Mouse (Mus musculus): ENCODE data around the gene Abhd12. TPM values are rescaled to one million over a fixed set of nuclear protein-coding genes. Genes with fewer than 3 reads are reported as not detected.

Abhd12 gene
- total and polyA plus RNA-seq, 3 experiments, result 17.2 to 24.5 (median 23.9) TPM

- no peaks in the 10 kb centered on the region for H3K27me3 ChIP-seq (ENCODE audit: insufficient read depth, low read length)
- peaks cover 31% of the 10 kb centered on the region for H3K36me3 ChIP-seq (replicated peaks)
- peaks cover 25% of the 10 kb centered on the region for H3K4me1 ChIP-seq (ENCODE audit: insufficient read depth, low read depth, low read length)
- no peak for ATAC-seq (ENCODE audit: extremely low read depth, insufficient number of reproducible peaks, low FRiP score, poor library complexity, severe bottlenecking)
- DNase-seq (ENCODE audit: low spot score), result no peak
- no peak for TF ChIP-seq CTCF (IDR thresholded peaks at IDR 0.05; ENCODE audit: low read depth, low read length)
- TF ChIP-seq GATA2 (IDR thresholded peaks at IDR 0.05; ENCODE audit: borderline replicate concordance, low read depth, low read length), result no peak
- TF ChIP-seq GATA1 (IDR thresholded peaks at IDR 0.05; ENCODE audit: borderline replicate concordance, low read length), result no peak
- TF ChIP-seq TAL1 (conservative IDR thresholded peaks at IDR 0.05; ENCODE audit: low read depth, low read length), result no peak
- TF ChIP-seq POLR2AphosphoS5 (IDR thresholded peaks at IDR 0.05; ENCODE audit: insufficient replicate concordance, low read depth, low read length), result no peak
- no peaks in the 10 kb centered on the region for H3K9me3 ChIP-seq (replicated peaks)
- no peak overlapping the region for H3K4me3 ChIP-seq (ENCODE audit: low read depth, low read length)
Observed at GRCm38 (mm10) chr2:150902347-150902746, 2.2 kb downstream of the Abhd12 start.

GRCm38 (mm10) chr2:150900341-150900740 is 4.2 kb downstream of the Abhd12 start:
- peaks cover 41% of the 10 kb centered on the region for H3K36me3 ChIP-seq (replicated peaks)
- no peak overlapping the region for H3K4me3 ChIP-seq (ENCODE audit: low read depth, low read length)
- TF ChIP-seq CTCF (IDR thresholded peaks at IDR 0.05; ENCODE audit: low read depth, low read length) (no peak), GATA1 (IDR thresholded peaks at IDR 0.05; ENCODE audit: borderline replicate concordance, low read length) (no peak), POLR2AphosphoS5 (IDR thresholded peaks at IDR 0.05; ENCODE audit: insufficient replicate concordance, low read depth, low read length) (no peak), TAL1 (conservative IDR thresholded peaks at IDR 0.05; ENCODE audit: low read depth, low read length) (no peak), GATA2 (IDR thresholded peaks at IDR 0.05; ENCODE audit: borderline replicate concordance, low read depth, low read length) (no peak)
- no peaks in the 10 kb centered on the region for H3K27me3 ChIP-seq (ENCODE audit: insufficient read depth, low read length)
- DNase-seq (ENCODE audit: low spot score) (no peak), ATAC-seq (ENCODE audit: extremely low read depth, insufficient number of reproducible peaks, low FRiP score, poor library complexity, severe bottlenecking) (no peak)
- H3K9me3 ChIP-seq (replicated peaks), result no peaks in the 10 kb centered on the region
- H3K4me1 ChIP-seq (ENCODE audit: insufficient read depth, low read depth, low read length), result peaks cover 28% of the 10 kb centered on the region

GRCm38 (mm10) chr2:150895691-150896252 is 8.8 kb downstream of the Abhd12 start:
- no peak for TF ChIP-seq GATA2 (IDR thresholded peaks at IDR 0.05; ENCODE audit: borderline replicate concordance, low read depth, low read length)
- no peak for TF ChIP-seq GATA1 (IDR thresholded peaks at IDR 0.05; ENCODE audit: borderline replicate concordance, low read length)
- no peak for TF ChIP-seq TAL1 (conservative IDR thresholded peaks at IDR 0.05; ENCODE audit: low read depth, low read length)
- no peak for TF ChIP-seq POLR2AphosphoS5 (IDR thresholded peaks at IDR 0.05; ENCODE audit: insufficient replicate concordance, low read depth, low read length)
- no peak for TF ChIP-seq CTCF (IDR thresholded peaks at IDR 0.05; ENCODE audit: low read depth, low read length)
- H3K36me3 ChIP-seq (replicated peaks), result peaks cover 44% of the 10 kb centered on the region
- no peaks in the 10 kb centered on the region for H3K27me3 ChIP-seq (ENCODE audit: insufficient read depth, low read length)
- no peak overlapping the region for H3K4me3 ChIP-seq (ENCODE audit: low read depth, low read length)
- peaks cover 10% of the 10 kb centered on the region; the same call in 1 of the 2 replicates for H3K4me1 ChIP-seq (ENCODE audit: insufficient read depth, low read depth, low read length)
- DNase-seq (ENCODE audit: low spot score) (no peak), ATAC-seq (ENCODE audit: extremely low read depth, insufficient number of reproducible peaks, low FRiP score, poor library complexity, severe bottlenecking) (no peak)
- no peaks in the 10 kb centered on the region for H3K9me3 ChIP-seq (replicated peaks)

- ATAC-seq (ENCODE audit: extremely low read depth, insufficient number of reproducible peaks, low FRiP score, poor library complexity, severe bottlenecking) (no peak), DNase-seq (ENCODE audit: low spot score) (no peak)
- Histone ChIP-seq H3K4me3 (ENCODE audit: low read depth, low read length) (no peak overlapping the region), H3K4me1 (ENCODE audit: insufficient read depth, low read depth, low read length) (peaks cover 10% of the 10 kb centered on the region; the same call in 1 of the 2 replicates), H3K9me3 (replicated peaks) (no peaks in the 10 kb centered on the region), H3K27me3 (ENCODE audit: insufficient read depth, low read length) (no peaks in the 10 kb centered on the region), H3K36me3 (replicated peaks) (peaks cover 42% of the 10 kb centered on the region)
- TF ChIP-seq GATA2 (IDR thresholded peaks at IDR 0.05; ENCODE audit: borderline replicate concordance, low read depth, low read length), result no peak
- TF ChIP-seq TAL1 (conservative IDR thresholded peaks at IDR 0.05; ENCODE audit: low read depth, low read length), result no peak
- no peak for TF ChIP-seq GATA1 (IDR thresholded peaks at IDR 0.05; ENCODE audit: borderline replicate concordance, low read length)
- TF ChIP-seq POLR2AphosphoS5 (IDR thresholded peaks at IDR 0.05; ENCODE audit: insufficient replicate concordance, low read depth, low read length), result no peak
- TF ChIP-seq CTCF (IDR thresholded peaks at IDR 0.05; ENCODE audit: low read depth, low read length), result no peak
Observed at GRCm38 (mm10) chr2:150894617-150895267, 9.8 kb downstream of the Abhd12 start.

GRCm38 (mm10) chr2:150887370-150887769 is 17.2 kb downstream of the Abhd12 start:
- Histone ChIP-seq H3K4me3 (ENCODE audit: low read depth, low read length) (no peak overlapping the region), H3K27me3 (ENCODE audit: insufficient read depth, low read length) (no peaks in the 10 kb centered on the region), H3K36me3 (replicated peaks) (peaks cover 35% of the 10 kb centered on the region), H3K4me1 (ENCODE audit: insufficient read depth, low read depth, low read length) (no peaks in the 10 kb centered on the region; the same call in 1 of the 2 replicates), H3K9me3 (replicated peaks) (no peaks in the 10 kb centered on the region)
- ATAC-seq (ENCODE audit: extremely low read depth, insufficient number of reproducible peaks, low FRiP score, poor library complexity, severe bottlenecking) (no peak), DNase-seq (ENCODE audit: low spot score) (no peak)
- TF ChIP-seq TAL1 (conservative IDR thresholded peaks at IDR 0.05; ENCODE audit: low read depth, low read length) (no peak), GATA1 (IDR thresholded peaks at IDR 0.05; ENCODE audit: borderline replicate concordance, low read length) (no peak), GATA2 (IDR thresholded peaks at IDR 0.05; ENCODE audit: borderline replicate concordance, low read depth, low read length) (no peak), POLR2AphosphoS5 (IDR thresholded peaks at IDR 0.05; ENCODE audit: insufficient replicate concordance, low read depth, low read length) (no peak), CTCF (IDR thresholded peaks at IDR 0.05; ENCODE audit: low read depth, low read length) (no peak)

GRCm38 (mm10) chr2:150886315-150886714 is 18.2 kb downstream of the Abhd12 start:
- no peak for DNase-seq (ENCODE audit: low spot score)
- TF ChIP-seq GATA2 (IDR thresholded peaks at IDR 0.05; ENCODE audit: borderline replicate concordance, low read depth, low read length), result no peak
- TF ChIP-seq TAL1 (conservative IDR thresholded peaks at IDR 0.05; ENCODE audit: low read depth, low read length), result no peak
- no peak for TF ChIP-seq CTCF (IDR thresholded peaks at IDR 0.05; ENCODE audit: low read depth, low read length)
- no peak for TF ChIP-seq POLR2AphosphoS5 (IDR thresholded peaks at IDR 0.05; ENCODE audit: insufficient replicate concordance, low read depth, low read length)
- TF ChIP-seq GATA1 (IDR thresholded peaks at IDR 0.05; ENCODE audit: borderline replicate concordance, low read length), result no peak
- Histone ChIP-seq H3K4me1 (ENCODE audit: insufficient read depth, low read depth, low read length) (no peaks in the 10 kb centered on the region; the same call in 1 of the 2 replicates), H3K4me3 (ENCODE audit: low read depth, low read length) (no peak overlapping the region), H3K27me3 (ENCODE audit: insufficient read depth, low read length) (no peaks in the 10 kb centered on the region), H3K36me3 (replicated peaks) (peaks cover 30% of the 10 kb centered on the region), H3K9me3 (replicated peaks) (no peaks in the 10 kb centered on the region)
- no peak for ATAC-seq (ENCODE audit: extremely low read depth, insufficient number of reproducible peaks, low FRiP score, poor library complexity, severe bottlenecking)
